Mouse (Mus musculus) hindlimb bud, embryonic 11.5 days (tissue): ENCODE results near the gene Olfr961.

ENCODE experiments used
- DNase-seq: peaks from one replicate; pipeline ENCODE4 v3.0.0-alpha.2; 2012; ENCODE audit warnings: low read depth, low spot score; ENCODE audit errors: extremely low spot score

Gene Olfr961

DNA sequence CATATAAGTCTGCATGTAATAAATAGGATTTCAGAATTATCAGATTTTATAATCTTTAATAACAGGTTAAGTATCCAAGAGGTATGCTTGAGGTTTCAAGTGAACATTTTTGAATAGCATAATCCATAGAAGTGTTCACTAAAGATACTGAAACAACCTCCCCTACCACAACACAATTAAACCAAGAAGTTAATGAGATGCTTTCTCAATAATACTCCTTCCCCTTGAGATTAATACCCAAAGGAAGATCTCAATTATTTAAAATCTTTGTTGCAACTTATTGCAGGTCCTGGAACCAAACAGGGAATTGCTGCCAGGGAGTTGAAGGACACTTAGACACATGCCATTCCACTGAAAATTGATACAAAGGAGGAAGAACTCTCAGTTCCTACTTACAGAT lies at the start of gene Olfr961:
TSS of gene Olfr961 (plus strand) at position 301 of the 400 bp plus-strand sequence.
- no peak for DNase-seq

DNA sequence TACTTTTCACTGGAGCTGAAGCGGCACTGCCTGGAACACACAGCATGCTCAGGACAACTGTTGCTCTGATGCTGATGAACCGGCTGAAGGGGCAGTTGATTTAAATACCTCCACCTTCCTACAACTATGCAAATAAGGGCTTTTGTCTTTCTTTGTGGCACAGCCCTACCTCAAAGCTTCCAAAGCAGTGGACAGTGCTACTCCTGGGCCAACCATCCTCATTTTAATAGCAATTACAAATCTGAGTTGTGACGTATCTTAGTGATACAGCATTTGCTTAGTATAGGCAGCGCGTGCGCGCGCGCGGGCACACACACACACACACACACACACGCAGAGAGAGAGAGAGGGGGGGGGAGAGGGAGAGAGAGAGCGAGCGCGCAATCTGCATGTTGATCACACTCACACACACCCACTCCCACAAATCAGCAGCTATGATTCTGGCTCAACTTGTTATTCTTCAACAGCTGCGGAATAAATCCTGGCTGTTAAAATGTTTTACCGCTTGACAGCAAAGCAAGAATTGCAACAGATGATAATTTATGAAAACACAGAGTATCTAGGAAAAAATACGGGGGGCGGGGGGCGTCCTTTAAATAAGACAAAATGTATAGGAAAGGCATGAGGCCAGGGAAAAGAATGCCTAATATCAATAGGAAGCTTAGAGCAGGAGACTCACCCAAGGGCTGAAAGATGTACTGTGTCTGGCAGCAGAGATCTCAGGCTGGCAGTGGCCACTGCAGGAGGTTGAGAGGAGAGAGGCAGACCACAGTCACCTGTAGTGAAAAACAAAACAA lies 42.2 kb upstream of the Olfr961 start:
- no peak for DNase-seq

DNA sequence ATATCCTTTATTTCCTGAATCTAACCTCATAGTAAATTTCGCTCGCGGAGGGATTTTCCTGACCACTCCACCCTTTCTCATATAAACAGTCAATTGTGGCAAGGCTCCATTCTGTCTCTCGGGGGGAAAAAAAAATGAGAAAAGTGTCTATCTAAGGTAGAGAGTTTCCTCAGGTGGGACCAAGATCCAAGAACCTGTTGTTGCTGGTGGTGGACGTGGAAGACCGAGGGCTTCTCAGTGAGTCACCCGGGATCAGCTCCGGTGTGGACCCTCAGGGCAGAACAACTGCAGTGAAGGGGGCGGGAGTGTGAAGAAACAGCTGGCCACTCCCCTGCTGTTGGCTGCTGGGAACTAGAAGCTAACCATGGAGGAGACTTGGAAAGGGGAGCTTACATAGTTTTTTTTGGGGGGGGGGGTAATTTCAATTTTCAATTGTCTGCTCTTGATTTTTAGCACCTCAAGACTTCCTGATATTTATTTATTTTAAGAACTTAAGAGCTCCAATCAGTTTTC lies 41.5 kb upstream of the Olfr961 start:
- DNase-seq, result no peak

DNA sequence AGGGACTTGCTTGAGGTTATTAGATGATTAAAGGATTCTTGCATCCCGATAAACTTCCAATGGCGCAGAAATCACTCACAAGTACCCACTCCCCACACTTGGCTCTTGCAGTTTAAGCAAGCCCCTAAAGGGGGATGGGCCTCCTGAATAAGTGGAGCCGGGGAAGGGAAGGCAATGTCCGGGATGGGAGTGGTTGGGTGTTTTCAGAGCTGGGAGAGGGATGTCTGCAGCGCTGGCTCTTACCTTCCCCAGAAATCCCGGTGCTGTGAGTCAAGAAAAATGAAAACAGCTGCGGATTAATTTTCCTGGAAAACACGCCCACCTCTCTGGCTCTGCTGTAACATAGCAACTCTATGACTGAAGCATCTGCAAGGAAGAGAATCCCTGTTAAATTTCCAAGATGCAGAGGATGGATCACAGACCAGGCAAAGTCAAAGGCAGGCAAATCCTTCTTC lies 40.9 kb upstream of the Olfr961 start, which contains the start of gene AW551984:
TSS of gene AW551984 (minus strand) at position 405 of the 455 bp plus-strand sequence.
- no peak for DNase-seq

DNA sequence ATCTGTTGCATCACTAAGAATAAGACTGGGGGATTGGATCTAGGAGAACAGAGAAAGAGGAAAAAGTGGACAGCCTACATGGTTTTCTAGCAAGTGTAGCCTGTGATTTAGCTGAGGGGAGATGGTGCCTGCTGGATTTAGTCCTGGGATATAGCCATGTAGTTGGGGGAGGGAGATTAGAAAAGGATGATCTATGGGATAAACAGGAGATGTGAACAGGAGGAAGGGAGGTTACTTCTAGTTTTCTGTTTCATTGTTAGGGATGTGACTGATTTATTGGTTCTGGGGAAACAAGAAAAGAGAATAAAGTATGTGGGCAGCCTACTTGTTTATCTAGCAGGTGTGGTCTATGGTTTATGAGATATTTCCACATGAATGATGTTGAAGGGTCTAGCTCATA lies 36.4 kb upstream of the Olfr961 start:
- DNase-seq, result no peak

DNA sequence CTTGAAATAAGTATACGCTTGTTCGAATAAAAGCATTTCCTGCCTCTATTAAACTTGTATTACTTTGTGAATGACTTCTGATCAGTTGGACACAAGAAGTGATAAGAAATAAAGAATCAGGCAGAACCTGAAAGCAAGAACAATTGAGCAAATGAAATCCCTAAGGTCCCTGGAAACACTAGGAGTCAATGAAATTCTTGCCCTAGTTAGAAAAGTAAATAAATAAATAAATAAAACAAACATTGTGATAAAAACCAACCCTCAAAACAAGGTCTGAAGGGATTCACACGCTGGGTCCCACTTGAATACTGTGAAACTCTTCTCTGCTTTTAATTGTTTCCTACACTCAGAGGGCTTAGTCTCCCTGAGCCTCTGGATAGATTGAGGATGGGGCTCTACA lies 34.5 kb upstream of the Olfr961 start, which contains the start of gene Olfr148:
TSS of gene Olfr148 (plus strand) at position 301 of the 400 bp plus-strand sequence.
- no peak for DNase-seq

DNA sequence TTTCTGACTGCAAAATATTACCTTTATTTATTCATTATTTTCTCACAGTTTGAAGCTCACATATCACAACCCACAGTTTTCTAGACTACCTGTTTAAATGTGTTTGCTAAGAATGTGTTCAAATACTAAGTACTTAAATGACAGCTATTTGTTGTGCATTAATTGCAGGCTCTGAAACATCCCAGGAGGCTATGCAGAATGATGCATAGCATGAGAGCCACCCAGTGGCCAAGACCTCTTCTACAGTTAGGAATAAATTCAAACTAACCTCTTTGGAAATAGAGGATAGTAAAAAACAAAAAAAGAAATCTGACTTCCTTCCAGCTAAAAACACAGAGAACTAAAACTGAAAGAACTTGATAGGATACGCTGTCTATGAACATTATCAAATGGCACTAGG lies 32.9 kb upstream of the Olfr961 start:
- no peak for DNase-seq

DNA sequence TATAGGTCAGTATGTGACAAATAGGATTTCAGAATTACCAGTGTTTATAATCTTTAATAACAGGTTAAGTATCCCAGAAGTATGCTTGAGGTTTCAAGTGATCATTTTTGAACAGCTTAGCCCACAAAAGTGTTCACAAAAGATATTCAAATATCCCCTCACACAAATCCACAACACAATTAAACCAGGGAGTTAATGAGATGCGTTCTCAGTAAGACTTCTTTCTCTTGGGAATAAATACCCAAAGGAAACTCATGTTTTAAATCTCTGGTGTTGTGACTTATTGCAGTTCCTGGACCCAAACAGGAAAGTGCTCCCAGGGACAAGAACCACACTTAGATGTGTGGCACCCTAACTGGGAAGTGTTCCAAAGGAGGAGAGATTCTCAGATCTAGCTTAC lies 23.8 kb upstream of the Olfr961 start, which contains the start of gene Olfr960:
TSS of gene Olfr960 (plus strand) at position 301 of the 400 bp plus-strand sequence.
- DNase-seq, result no peak

DNA sequence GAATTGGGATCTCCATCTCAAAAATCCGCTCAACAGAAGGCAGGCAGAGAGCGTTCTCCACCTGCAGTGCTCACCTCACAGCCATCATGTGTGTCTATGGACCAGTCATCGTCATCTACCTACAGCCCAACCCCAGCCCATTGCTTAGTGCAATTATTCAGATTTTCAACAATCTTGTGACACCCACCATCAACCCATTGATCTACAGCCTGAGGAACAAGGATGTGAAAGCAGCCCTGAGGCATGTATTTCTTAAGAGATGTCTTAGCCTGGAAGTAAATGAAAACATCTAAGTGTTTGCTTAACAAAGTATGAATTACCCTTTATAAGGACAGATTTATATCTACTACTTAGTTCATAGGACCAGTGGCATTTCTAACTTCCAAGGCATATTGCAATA lies 21.1 kb upstream of the Olfr961 start:
- DNase-seq, result no peak

DNA sequence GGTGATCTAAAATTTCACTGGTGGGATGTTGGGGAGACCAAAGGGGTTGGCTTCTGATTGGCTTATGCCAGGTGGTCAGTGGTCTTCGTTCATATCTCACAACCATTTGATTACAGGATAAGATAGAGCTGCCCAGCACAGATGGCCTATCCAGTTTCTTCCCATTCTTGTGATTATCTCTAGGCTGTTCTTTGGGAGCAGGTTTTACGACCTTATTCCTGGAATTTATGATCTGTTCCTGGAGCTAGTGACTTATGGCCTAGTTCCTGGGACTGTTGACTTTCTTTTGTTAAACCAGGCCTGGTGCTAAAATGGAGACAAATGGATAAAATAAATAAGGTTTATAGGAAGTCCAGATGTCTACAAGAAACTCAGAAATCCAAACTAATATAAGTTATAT lies 20.2 kb upstream of the Olfr961 start:
- no peak for DNase-seq

DNA sequence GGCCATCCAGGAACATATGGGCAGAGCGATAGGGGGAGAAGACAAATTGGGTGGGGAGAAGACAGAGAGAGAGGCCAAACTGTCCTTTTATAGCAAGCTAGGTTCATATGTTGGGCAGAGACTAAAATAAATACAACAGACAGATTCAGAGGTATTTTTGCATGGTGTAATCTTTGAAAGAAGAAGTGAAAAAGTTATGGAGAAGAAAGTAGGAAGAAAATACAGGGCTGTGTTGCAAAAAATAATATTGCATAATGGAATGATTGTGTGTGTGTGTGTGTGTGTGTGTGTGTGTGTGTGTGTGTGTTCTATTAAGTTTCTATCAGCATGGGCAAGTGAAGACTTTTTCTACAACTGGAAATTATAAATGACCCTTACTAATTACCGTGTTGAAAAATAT lies 15.8 kb upstream of the Olfr961 start:
- no peak for DNase-seq

DNA sequence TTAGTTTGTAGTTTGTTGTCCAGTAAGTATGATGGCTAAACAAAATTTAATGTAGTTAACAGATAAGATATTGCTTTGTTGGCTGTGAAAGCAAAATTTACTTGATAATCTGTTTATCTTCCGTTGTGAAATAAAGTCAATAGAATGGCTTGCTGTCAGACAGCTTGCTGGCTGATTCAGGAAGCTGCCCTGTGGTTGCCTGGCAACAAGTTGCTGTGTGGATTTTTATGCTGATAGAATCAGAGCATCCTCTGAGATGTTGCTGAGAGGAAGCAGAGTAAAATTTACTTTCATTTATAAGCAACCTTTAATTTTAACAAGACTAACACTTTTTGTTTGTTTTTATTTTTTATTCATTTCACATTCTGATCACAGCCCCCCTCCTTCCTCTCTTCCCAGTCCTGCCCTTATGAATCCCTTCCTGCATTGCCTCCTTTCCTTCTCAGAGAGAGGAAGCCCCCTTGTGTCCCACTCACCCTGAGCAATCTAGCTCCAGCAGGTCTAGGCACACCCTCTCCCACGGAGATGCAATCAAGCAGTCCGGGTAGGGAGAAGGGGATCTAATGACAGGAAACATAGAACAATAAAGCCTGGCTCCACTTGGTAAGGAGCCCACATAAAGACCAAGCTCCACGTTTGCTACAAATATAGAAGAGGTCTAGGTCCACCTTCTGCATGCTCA lies 10.8 kb upstream of the Olfr961 start:
- DNase-seq, result no peak

DNA sequence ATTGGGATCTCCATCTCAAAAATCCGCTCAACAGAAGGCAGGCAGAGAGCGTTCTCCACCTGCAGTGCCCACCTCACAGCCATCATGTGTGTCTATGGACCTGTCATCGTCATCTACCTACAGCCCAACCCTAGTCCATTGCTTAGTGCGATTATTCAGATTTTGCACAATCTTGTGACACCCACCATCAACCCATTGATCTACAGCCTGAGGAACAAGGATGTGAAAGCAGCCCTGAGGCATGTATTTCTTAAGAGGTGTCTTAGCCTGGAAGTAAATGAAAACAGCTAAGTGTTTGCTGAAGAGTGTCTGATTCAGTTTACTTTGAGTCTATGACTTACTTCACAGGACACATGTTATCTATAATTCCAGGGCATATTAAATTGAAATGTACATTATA lies 2.5 kb downstream of the Olfr961 start:
- no peak for DNase-seq

DNA sequence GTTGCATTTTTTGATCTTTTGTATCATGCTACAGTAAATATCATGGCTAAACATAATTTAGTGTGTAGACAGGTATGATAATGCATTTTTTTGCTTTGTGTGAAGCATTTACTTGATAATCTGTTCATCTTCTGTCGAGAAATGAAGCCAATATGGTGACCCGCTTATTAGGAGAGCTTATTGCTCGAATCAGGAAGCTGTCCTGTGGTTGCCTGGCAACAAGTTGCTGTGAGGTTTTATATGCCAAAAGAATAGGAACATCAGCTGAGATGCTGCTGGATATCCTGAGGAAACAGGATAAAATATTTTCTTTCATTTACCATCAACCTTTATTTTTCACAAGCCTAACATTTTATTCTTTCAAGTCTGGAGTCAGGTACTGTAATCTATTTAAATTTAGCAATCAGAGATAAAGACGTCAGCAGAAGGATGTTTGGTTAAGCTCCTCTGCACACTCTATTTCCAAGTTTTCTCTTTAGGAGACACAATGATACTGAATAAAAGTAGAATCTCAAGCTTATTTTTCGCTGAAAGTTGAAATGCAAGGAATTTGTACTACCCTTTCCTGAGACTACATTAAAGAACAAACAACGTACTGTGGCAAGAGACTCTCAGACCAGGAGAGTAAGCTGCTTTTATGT lies 10.0 kb downstream of the Olfr961 start:
- DNase-seq, result no peak

DNA sequence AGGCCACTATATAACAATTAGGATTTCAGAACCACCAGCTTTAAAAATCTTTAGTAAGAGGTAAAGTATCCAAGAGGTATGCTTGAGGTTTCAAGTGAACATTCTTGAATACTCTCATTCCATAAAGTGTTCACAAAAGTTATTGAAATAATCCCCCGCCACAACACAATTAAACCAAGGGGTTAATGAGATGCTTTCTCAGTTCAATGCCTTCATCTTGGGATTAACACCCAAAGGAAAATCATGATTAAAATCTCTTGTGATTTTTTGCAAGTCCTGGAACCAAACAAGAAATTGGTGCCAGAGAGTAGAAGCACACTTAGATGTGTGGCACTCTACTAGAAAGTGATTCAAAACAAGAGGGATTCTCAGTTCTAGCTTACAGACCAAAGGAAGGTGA lies 22.0 kb downstream of the Olfr961 start, which contains the start of gene Olfr963:
TSS of gene Olfr963 (plus strand) at position 301 of the 400 bp plus-strand sequence.
- DNase-seq, result no peak

DNA sequence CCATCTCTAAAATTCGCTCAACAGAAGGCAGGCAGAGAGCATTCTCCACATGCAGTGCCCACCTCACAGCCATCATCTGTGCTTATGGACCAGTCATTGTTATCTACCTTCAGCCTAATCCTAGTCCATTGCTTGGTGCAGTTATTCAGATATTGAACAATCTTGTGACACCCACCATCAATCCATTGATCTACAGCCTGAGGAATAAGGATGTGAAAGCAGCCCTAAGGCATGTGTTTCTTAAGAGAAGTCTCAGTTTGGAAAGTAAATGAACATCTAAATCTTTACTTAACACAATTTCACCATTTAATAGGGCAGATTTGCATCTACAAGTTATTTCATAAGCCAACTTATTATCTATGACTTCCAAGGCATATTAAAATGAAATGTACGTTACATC lies 24.8 kb downstream of the Olfr961 start:
- DNase-seq, result no peak

DNA sequence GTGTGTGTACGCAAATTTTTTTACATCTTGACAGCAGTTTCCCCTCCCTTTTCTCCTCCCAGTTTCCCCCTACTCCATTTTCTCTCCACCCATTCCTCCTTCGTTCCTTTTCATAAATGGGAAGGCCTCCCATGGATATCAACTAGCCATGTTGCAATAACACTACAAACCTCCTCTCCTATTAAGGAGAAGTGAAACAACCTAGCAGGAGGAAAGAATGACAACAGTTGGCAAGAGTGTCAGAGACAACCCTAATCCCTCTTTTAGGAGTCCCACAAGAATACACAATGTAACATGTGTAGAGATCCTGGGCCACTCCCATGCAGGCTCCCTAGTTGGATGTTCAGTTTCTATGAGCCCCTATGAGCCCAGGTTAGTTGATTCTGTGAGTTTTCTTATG lies 29.9 kb downstream of the Olfr961 start:
- no peak for DNase-seq

DNA sequence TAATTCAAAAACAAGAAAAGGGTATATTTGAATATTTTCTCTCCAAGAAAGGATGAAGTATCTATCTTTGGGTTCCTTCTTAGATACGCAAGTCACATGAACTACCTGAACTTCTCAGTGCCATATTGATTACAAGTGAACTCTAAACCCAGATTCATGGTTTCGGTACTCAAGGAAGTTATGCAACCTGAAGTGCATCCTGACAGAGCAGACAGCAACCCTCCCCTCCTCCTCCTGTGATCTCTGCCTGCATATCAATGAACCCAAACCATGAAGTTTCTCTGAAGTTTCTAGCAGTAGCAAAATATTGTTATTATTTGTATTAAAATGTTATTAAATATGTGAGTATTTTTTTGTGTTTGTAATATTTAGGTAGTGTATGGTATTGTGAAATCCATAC lies 33.7 kb downstream of the Olfr961 start:
- DNase-seq, result no peak

DNA sequence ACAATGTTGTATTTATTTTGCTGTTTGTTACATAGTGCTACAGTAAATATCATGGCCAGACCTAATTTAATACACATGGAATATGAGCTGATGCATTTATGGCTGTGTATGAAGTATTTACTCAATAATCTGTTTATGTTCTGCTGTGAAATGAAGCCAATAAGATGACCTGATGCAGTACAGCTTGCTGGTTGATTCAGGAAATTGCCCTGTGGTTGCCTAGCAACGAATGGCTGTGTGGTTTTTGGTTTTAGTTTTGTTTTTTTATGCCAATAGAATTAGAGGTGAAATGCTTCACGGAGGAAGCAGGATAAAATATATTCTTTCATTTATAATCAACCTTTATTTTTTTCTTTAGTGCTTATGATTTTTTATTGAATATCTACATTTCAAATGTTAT lies 34.4 kb downstream of the Olfr961 start:
- no peak for DNase-seq
